Mouse (Mus musculus) MEL (cell line): Measurements from ENCODE around the gene Coro2b. TPM values are rescaled to one million over a fixed set of nuclear protein-coding genes. Genes with fewer than 3 reads are reported as not detected.
A peak's percentile ranks its signal among the peaks of the same experiment; 100 is the strongest.

ENCODE experiments used
- DNase-seq: peaks from one replicate; pipeline ENCODE4 v3.0.0; 2011; ENCODE audit warnings: low read depth, low spot score
- H3K27ac ChIP-seq: 2 replicates; pipeline ENCODE4 v1.5.1; 2012; ENCODE audit warnings: low read depth, mild to moderate bottlenecking, control low read depth, low read length, moderate library complexity; ENCODE audit not compliant: control insufficient read depth
- H3K27me3 ChIP-seq, 2 experiments: fragments of 150-350 bp in 1 of 2; sonication (generic) in 1 of 2; 2 replicates each; pipeline ENCODE4 v1.6.1; 2012; ENCODE audit warnings: low read length in 2 of 2, mild to moderate bottlenecking in 2 of 2, improper control_type of control experiment in 1 of 2, moderate library complexity in 1 of 2; ENCODE audit not compliant: insufficient read depth in 2 of 2, control insufficient read depth in 1 of 2
- H3K36me3 ChIP-seq, 2 experiments: 2 replicates each; pipeline ENCODE4 v1.6.1; 2012 to 2014; ENCODE audit warnings: low read length in 2 of 2, improper control_type of control experiment in 1 of 2, inconsistent platforms in 1 of 2, mild to moderate bottlenecking in 1 of 2; ENCODE audit not compliant: insufficient read depth in 2 of 2, control insufficient read depth in 1 of 2
- H3K4me1 ChIP-seq, 2 experiments: fragments of 150-350 bp in 1 of 2; sonication (generic) in 1 of 2; 2 replicates each; pipeline ENCODE4 v1.6.1; 2012; ENCODE audit warnings: low read length in 2 of 2, improper control_type of control experiment in 1 of 2, mild to moderate bottlenecking in 1 of 2; ENCODE audit not compliant: insufficient read depth in 2 of 2, control insufficient read depth in 1 of 2
- H3K4me3 ChIP-seq, 2 experiments: fragments of 150-350 bp in 1 of 2; sonication (generic) in 1 of 2; 2 replicates each; pipeline ENCODE4 v1.5.1; 2012; ENCODE audit warnings: low read depth in 2 of 2, low read length in 2 of 2, mild to moderate bottlenecking in 2 of 2, moderate library complexity in 2 of 2, control low read depth in 1 of 2, improper control_type of control experiment in 1 of 2; ENCODE audit not compliant: control insufficient read depth in 1 of 2, insufficient read depth in 1 of 2
- H3K79me2 ChIP-seq: 2 replicates; pipeline ENCODE4 v1.6.1; 2012; ENCODE audit warnings: mild to moderate bottlenecking, low read length, moderate library complexity; ENCODE audit not compliant: control insufficient read depth, poor library complexity, insufficient read depth
- H3K9ac ChIP-seq: 2 replicates; pipeline ENCODE4 v1.6.1; 2012; ENCODE audit warnings: low read depth, mild to moderate bottlenecking, control low read depth, low read length, moderate library complexity; ENCODE audit not compliant: control insufficient read depth, poor library complexity, severe bottlenecking
- H3K9me3 ChIP-seq: fragments of 150-350 bp; sonication (generic); replicated peaks from 2 replicates; pipeline ENCODE4 v1.6.1; 2012; ENCODE audit warnings: mild to moderate bottlenecking, low read length, improper control_type of control experiment, moderate library complexity; ENCODE audit not compliant: insufficient read depth
- BHLHE40 ChIP-seq: IDR thresholded peaks from 2 replicates; pipeline ENCODE4 v1.6.1; 2012; ENCODE audit warnings: low read depth, mild to moderate bottlenecking, inconsistent platforms, low read length, improper control_type of control experiment, borderline replicate concordance
- CHD1 ChIP-seq: IDR thresholded peaks from 2 replicates; pipeline ENCODE4 v1.6.1; 2012; ENCODE audit warnings: low read depth, mild to moderate bottlenecking, inconsistent platforms, low read length, improper control_type of control experiment
- CTCF ChIP-seq, 3 experiments: IDR thresholded peaks in 2 of 3; conservative IDR thresholded peaks in 1 of 3; 2 replicates each; pipeline ENCODE4 v1.5.1; 2011 to 2012; ENCODE audit warnings: low read length in 3 of 3, low read depth in 2 of 3, mild to moderate bottlenecking in 2 of 3, improper control_type of control experiment in 1 of 3, inconsistent platforms in 1 of 3, mixed read lengths in 1 of 3, moderate library complexity in 1 of 3; ENCODE audit not compliant: control insufficient read depth in 1 of 3, insufficient read depth in 1 of 3, poor library complexity in 1 of 3, severe bottlenecking in 1 of 3
- EP300 ChIP-seq, 2 experiments: IDR thresholded peaks; 2 replicates each; pipeline ENCODE4 v1.6.1; 2011; ENCODE audit warnings: improper control_type of control experiment in 2 of 2, low read length in 2 of 2, low read depth in 1 of 2, mild to moderate bottlenecking in 1 of 2
- GATA1 ChIP-seq: IDR thresholded peaks from 2 replicates; pipeline ENCODE4 v1.6.1; 2011; ENCODE audit warnings: low read depth, low read length, improper control_type of control experiment
- JUND ChIP-seq: IDR thresholded peaks from 2 replicates; pipeline ENCODE4 v1.6.1; 2011; ENCODE audit warnings: low read depth, mild to moderate bottlenecking, improper control_type of control experiment, low read length
- KAT2A ChIP-seq: conservative IDR thresholded peaks from 2 replicates; pipeline ENCODE4 v1.6.1; 2012; ENCODE audit warnings: low read depth, low read length, improper control_type of control experiment, inconsistent platforms
- MAFK ChIP-seq: IDR thresholded peaks from 2 replicates; pipeline ENCODE4 v1.6.1; 2011; ENCODE audit warnings: low read depth, mild to moderate bottlenecking, low read length, improper control_type of control experiment, borderline replicate concordance
- MEF2A ChIP-seq: IDR thresholded peaks from 2 replicates; pipeline ENCODE4 v1.6.1; 2014; ENCODE audit warnings: low read depth, mild to moderate bottlenecking, inconsistent platforms, low read length, improper control_type of control experiment; ENCODE audit not compliant: poor library complexity, insufficient replicate concordance, severe bottlenecking; ENCODE audit errors: extremely low read depth
- MXI1 ChIP-seq: IDR thresholded peaks from 2 replicates; pipeline ENCODE4 v1.6.1; 2011; ENCODE audit warnings: mild to moderate bottlenecking, low read depth, low read length, improper control_type of control experiment
- MYC ChIP-seq: IDR thresholded peaks from 2 replicates; pipeline ENCODE4 v1.6.1; 2011; ENCODE audit warnings: low read depth, mild to moderate bottlenecking, low read length, improper control_type of control experiment, moderate library complexity
- RCOR1 ChIP-seq: IDR thresholded peaks from 2 replicates; pipeline ENCODE4 v1.6.1; 2012; ENCODE audit warnings: low read depth, mild to moderate bottlenecking, inconsistent platforms, low read length, improper control_type of control experiment
- SIN3A ChIP-seq: IDR thresholded peaks from 2 replicates; pipeline ENCODE4 v1.6.1; 2012; ENCODE audit warnings: low read length, improper control_type of control experiment, inconsistent platforms
- SMC3 ChIP-seq: IDR thresholded peaks from 2 replicates; pipeline ENCODE4 v1.6.1; 2011; ENCODE audit warnings: low read depth, low read length, improper control_type of control experiment
- TBP ChIP-seq: IDR thresholded peaks from 2 replicates; pipeline ENCODE4 v1.8.0; 2011; ENCODE audit warnings: low read depth, low read length, improper control_type of control experiment
- TCF12 ChIP-seq: IDR thresholded peaks from 2 replicates; pipeline ENCODE4 v1.6.1; 2014; ENCODE audit warnings: low read depth, mild to moderate bottlenecking, inconsistent platforms, low read length, improper control_type of control experiment, moderate library complexity
- ZC3H11A ChIP-seq: IDR thresholded peaks from 2 replicates; pipeline ENCODE4 v1.6.1; 2012; ENCODE audit warnings: low read depth, mild to moderate bottlenecking, inconsistent platforms, low read length, improper control_type of control experiment
- ZNF384 ChIP-seq: IDR thresholded peaks from 2 replicates; pipeline ENCODE4 v1.6.1; 2012; ENCODE audit warnings: low read depth, mild to moderate bottlenecking, inconsistent platforms, low read length, improper control_type of control experiment
- polyA plus RNA-seq, 2 experiments: library from polyadenylated mRNA; stranded (reverse) in 1 of 2; unstranded in 1 of 2; fragments of >175 nt in 1 of 2; fragments of >200 nt in 1 of 2; gene quantifications; 2 replicates each; pipeline versions ENCODE4 v1.2.1 to v1.2.4; 2012; ENCODE audit warnings: low replicate concordance in 2 of 2, low read depth in 1 of 2; ENCODE audit not compliant: insufficient read length in 2 of 2, insufficient read depth in 1 of 2, missing spikeins in 1 of 2
- total RNA-seq: library from RNA; depleted of rRNA; stranded (reverse); fragments of 300-350 nt; gene quantifications from 2 replicates; pipeline ENCODE4 v1.2.3, GENCODE M21; 2012

Gene Coro2b
- total and polyA plus RNA-seq, 3 experiments: not detected

DNA sequence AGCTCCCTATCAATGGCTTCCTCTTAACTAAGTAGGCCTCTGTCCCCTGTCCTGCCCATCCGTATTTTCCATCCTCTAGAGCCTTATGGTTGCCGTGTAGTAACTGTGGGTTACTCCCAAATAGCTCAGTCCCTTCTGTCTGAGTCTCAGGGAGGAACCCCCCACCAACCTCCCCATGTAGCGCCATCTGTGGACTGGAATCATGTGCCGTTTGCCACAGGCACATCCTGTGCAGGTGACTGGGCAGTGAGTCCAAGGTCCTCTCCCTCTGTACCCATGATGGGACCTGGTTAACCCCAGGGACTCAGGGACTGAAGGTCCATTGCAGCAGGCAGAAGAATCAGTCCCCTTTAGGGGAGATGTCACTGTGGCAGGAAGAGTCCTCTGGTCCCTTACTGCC is 106.1 kb downstream of the Coro2b start:
- DNase-seq: no peak
- Histone ChIP-seq H3K9ac (no peak overlapping the region), H3K4me3 (no peak overlapping the region), H3K79me2 (no peaks in the 10 kb centered on the region), H3K27me3 (no peaks in the 10 kb centered on the region; a peak in 1 of 4 replicates), H3K4me1 (peaks cover 0 to 1% of the 10 kb centered on the region in 2 experiments; a peak in 2 of 4 replicates), H3K27ac (no peak overlapping the region), H3K36me3 (no peaks in the 10 kb centered on the region; a peak in 1 of 4 replicates), H3K9me3 (no peaks in the 10 kb centered on the region)
- TF ChIP-seq MYC: no peak
- no peak for TF ChIP-seq TCF12
- no peak for TF ChIP-seq MEF2A
- TF ChIP-seq SIN3A: no peak
- no peak for TF ChIP-seq EP300 (IDR thresholded peaks at IDR 0.05; ENCODE audit: low read depth in 1 of 2, low read length in 2 of 2)
- no peak for TF ChIP-seq MXI1
- no peak for TF ChIP-seq SMC3
- no peak for TF ChIP-seq GATA1
- no peak for TF ChIP-seq CTCF (IDR thresholded peaks at IDR 0.05 in 2 of 3, conservative IDR thresholded peaks at IDR 0.05 in 1 of 3; ENCODE audit: control insufficient read depth in 1 of 3, insufficient read depth in 1 of 3, low read depth in 2 of 3, low read length in 3 of 3, poor library complexity in 1 of 3, severe bottlenecking in 1 of 3)
- TF ChIP-seq BHLHE40: no peak
- TF ChIP-seq ZNF384: no peak
- no peak for TF ChIP-seq JUND
- TF ChIP-seq KAT2A: no peak
- TF ChIP-seq CHD1: no peak
- TF ChIP-seq TBP: no peak
- no peak for TF ChIP-seq ZC3H11A
- TF ChIP-seq RCOR1: no peak

DNA sequence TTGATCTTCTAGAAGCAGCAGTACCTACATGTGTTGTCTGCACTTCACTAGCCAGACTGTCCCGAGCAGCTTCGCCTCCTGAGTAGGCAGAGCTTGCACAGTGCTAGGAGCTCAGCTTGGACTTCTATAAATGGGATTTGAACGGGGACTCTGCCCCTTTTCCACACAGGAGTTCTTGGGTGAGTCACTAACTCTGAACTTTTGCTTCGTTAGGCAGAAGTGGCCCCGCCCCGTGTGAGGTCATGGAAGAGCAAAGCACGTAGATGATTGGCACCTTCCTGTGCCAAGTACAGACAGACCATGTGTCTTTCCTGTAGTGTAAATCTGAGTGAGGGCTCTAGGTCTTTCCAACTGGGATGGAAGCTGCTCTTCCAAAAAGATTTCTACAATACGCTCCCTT is 109.8 kb downstream of the Coro2b start:
- no peak for TF ChIP-seq MAFK
- TF ChIP-seq RCOR1: no peak
- Histone ChIP-seq H3K9ac (no peak overlapping the region), H3K4me3 (no peak overlapping the region), H3K4me1 (no peaks in the 10 kb centered on the region), H3K79me2 (no peaks in the 10 kb centered on the region), H3K36me3 (no peaks in the 10 kb centered on the region), H3K9me3 (no peaks in the 10 kb centered on the region), H3K27me3 (no peaks in the 10 kb centered on the region; a peak in 1 of 4 replicates), H3K27ac (no peak overlapping the region)
- DNase-seq: peak; percentile 38
